Mouse (Mus musculus): Measurements from ENCODE around the gene Uba5. TPM values are rescaled to one million over a fixed set of nuclear protein-coding genes. Genes with fewer than 3 reads are reported as not detected.

Uba5 gene
- polyA plus RNA-seq (2012; rRNA removed; ENCODE audit: low replicate concordance) = 7.8 and 9.9 TPM in 2 replicates

DNA sequence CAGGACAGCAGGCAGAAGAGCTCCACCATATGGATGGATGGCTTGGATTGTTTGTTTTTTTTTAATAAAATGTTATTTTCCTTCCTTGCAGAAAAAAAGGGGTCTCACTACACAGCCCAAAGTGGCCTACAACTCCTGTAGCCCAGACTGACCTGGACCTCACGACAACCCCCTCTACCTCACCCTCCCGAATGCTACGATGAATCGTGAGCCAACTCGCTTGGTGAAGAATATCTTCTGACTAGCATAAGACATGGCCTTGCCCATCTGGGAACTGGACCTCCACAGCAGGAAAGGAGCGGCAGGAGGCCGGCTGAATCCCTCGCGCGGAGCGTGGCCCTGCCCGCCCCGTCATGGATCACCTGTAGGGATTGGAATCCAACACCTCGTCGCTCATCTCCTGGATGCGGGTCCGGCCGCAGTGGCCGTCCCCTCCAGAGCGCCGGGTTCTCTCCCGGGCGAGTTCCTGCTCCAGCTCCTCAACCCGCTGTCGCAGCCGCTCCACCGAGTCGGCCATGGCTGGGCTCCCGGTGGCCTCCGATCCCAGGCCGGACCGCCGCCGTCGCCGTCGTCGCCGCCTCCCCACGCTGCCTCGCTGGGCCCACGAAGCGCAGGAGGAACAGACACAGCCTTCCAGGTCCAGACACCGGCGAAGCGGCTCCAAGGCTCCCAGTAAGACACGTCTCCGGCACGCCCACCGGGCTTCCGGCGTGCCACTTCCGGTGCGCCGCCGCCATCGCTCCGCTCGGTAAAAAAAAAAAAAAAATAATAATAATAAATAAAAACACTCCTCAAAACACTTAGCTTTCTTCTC lies at the start of gene Uba5:
Gene Uba5 (minus strand): TSS at position 705 of the 814 bp plus-strand sequence.

DNA sequence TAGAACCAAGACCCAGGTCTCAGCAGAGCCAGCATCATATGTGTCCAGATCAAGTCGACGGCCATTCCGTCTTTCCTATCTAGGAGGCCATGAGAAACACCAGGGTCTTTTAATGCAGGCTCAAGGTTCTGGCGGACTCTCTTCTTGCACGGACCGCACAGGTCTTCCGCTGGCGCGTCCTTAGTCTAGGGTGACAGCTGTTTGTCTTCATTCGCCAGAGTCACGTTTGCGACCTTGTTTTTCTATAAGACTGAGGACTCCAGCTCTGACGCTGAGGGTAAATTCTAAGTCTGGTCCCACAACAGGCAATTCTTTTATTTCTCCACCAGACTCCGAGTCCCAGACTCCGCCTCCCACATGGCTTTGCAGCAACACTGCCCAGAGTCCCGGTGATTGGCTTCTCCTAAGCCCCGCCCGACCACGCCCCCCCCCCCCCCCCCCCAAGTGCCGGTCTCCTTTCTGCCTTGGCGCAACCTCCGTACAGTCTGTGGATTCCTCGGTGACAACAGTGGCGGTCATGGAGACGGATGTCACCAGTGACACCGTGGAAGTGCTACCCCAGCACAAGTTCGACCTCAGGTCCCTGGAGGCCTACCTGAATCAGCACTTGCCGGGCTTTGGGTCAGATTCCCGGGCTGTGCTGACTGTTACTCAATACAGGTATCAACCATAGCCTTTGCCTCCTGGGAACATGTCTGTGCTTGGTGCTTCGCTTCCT lies 469 bp upstream of the Uba5 start, which contains the start of gene Acad11:
Gene Acad11 (plus strand): TSS at position 134 of the 718 bp plus-strand sequence.

DNA sequence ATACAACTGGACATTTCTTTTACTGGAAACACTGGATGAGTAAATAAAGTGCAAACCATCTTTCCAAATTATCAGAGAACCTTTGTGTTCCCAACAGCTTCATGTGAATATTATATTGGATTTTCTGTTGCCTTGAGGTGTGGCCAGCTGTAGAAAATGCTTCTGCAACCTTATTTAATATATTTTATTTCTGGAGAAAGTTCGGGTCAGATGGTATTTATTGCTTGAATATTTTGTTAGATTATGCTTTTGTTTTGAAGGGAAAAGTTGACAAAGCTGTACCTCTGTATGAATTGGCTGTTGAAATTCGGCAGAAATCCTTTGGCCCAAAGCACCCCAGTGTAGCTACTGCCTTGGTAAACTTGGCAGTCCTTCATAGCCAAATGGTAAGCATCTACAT lies 22.6 kb downstream of the Uba5 start, which contains the start of gene Gm28305:
Gene Gm28305 (plus strand): TSS at position 301 of the 400 bp plus-strand sequence.

DNA sequence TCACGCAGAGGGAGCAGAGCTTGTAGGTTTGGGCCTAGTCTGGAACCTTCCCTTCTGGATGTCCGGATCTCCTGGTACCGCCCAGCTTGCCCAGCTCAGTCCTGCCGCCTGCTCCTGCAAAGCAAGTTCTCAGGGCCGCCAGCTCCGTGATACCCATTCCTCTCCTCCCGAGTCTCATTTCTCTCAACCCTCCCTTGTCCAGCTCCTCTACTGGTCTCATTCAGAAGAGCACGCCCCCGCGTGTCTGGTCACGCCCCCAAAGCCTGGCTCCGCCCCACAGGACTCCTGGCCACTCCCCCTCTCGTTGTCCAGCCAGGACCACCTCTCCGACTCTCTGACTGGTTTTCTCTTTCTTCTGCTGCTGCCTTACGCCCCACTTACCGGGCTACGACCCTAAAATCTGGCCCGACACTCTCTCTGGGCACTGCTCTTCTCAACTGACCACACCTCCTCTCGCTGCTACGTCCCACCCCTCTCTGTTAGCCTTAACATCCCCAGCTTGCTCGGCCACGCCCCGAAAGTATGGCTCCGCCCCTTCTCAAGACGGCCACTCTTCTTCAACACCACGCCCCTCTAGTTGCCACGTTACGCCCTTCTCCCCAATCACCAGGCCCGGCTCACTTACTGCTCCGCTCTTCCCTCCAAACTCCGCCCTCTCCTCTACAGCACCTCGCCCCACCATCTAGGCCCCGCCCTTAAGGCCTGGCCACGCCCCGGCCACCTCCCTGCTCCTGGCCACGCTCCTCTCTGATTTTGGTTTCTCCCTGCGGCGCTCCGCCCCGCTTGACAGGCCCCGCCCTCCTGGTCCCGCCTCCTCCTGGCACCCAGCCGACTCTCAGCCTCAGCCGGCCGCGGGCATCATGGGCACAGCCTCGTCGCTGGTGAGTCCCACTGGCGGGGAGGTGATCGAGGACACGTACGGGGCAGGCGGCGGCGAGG lies 60.7 kb downstream of the Uba5 start, which contains the start of gene Nphp3:
Gene Nphp3 (plus strand): TSS at position 624 of the 939 bp plus-strand sequence.

Other genes with a start within 250 kb of the Uba5 start
- 1.0 and 4.1 TPM in 2 replicates for gene Nphp3, start 60.6 kb downstream of the Uba5 start, polyA plus RNA-seq (2012; rRNA removed; ENCODE audit: low replicate concordance)
- gene Gm28305, start 22.5 kb downstream of the Uba5 start, polyA plus RNA-seq (2012; rRNA removed; ENCODE audit: low replicate concordance) = not detected in 2 replicates
- gene Acad11, start 243 bp upstream of the Uba5 start, polyA plus RNA-seq (2012; rRNA removed; ENCODE audit: low replicate concordance) = 57.2 and 77.2 TPM in 2 replicates
- 2.9 and 4.4 TPM in 2 replicates for gene Ackr4, start 63.8 kb upstream of the Uba5 start, polyA plus RNA-seq (2012; rRNA removed; ENCODE audit: low replicate concordance)
- 39.0 and 42.2 TPM in 2 replicates for gene Dnajc13, start 199.8 kb upstream of the Uba5 start, polyA plus RNA-seq (2012; rRNA removed; ENCODE audit: low replicate concordance)

Measured in duodenum, adult 2 months (tissue).